Mouse (Mus musculus) embryo, embryonic 10.5 days (tissue): ENCODE measurements around the gene Adarb2.
A peak's percentile ranks its signal among the peaks of the same experiment; 100 is the strongest.

Source experiments
- DNase-seq: peaks from one replicate; pipeline ENCODE4 v3.0.0-alpha.2; 2015; ENCODE audit warnings: low spot score

Gene Adarb2

GRCm38 (mm10) chr13:8680470-8681129, 477.9 kb downstream of the Adarb2 start:
- DNase-seq = peak; percentile 52

GRCm38 (mm10) chr13:8691448-8691847, 488.8 kb downstream of the Adarb2 start:
- DNase-seq = no peak

GRCm38 (mm10) chr13:8692787-8693186, 490.1 kb downstream of the Adarb2 start:
- no peak for DNase-seq

- no peak for DNase-seq
These were observed 495.8 kb downstream of the Adarb2 start for GRCm38 (mm10) chr13:8698451-8698850.

- DNase-seq = no peak
These were observed 497.2 kb downstream of the Adarb2 start for GRCm38 (mm10) chr13:8699831-8700230.

GRCm38 (mm10) chr13:8700981-8701380, 498.3 kb downstream of the Adarb2 start:
- DNase-seq = no peak

GRCm38 (mm10) chr13:8705296-8705695, 502.6 kb downstream of the Adarb2 start:
- DNase-seq = no peak

- DNase-seq = no peak
These were observed 510.7 kb downstream of the Adarb2 start for GRCm38 (mm10) chr13:8713377-8713776.

GRCm38 (mm10) chr13:8729972-8730645, 527.4 kb downstream of the Adarb2 start:
- no peak for DNase-seq

GRCm38 (mm10) chr13:8737139-8737865, 534.6 kb downstream of the Adarb2 start:
- DNase-seq = no peak

GRCm38 (mm10) chr13:8742792-8743191, 540.1 kb downstream of the Adarb2 start:
- no peak for DNase-seq

GRCm38 (mm10) chr13:8744565-8744964, 541.9 kb downstream of the Adarb2 start:
- DNase-seq = peak; percentile 59

GRCm38 (mm10) chr13:8745596-8745995, 542.9 kb downstream of the Adarb2 start:
- no peak for DNase-seq

GRCm38 (mm10) chr13:8749451-8749850, 546.8 kb downstream of the Adarb2 start:
- no peak for DNase-seq

- DNase-seq = no peak
These were observed 558.3 kb downstream of the Adarb2 start for GRCm38 (mm10) chr13:8760940-8761339.

GRCm38 (mm10) chr13:8769654-8770227, 567.1 kb downstream of the Adarb2 start:
- DNase-seq = no peak

- peak; percentile 15 for DNase-seq
These were observed 568.0 kb downstream of the Adarb2 start for GRCm38 (mm10) chr13:8770616-8771015.

GRCm38 (mm10) chr13:8780441-8780840, 577.8 kb downstream of the Adarb2 start:
- peak; percentile 71 for DNase-seq

- DNase-seq = peak; percentile 13
These were observed 580.0 kb downstream of the Adarb2 start for GRCm38 (mm10) chr13:8782636-8783035.

GRCm38 (mm10) chr13:8783686-8784307, 581.1 kb downstream of the Adarb2 start:
- DNase-seq = no peak

GRCm38 (mm10) chr13:8784308-8785061, 581.8 kb downstream of the Adarb2 start:
- DNase-seq = no peak
